Mouse (Mus musculus): ENCODE measurements at regions not wholly inside any gene's neighbourhood (a gene's known extent, or its start where the extent isn't known, plus 50 kb on each side); places are given as distances from the start of the nearest gene placed in this dataset.

DNA sequence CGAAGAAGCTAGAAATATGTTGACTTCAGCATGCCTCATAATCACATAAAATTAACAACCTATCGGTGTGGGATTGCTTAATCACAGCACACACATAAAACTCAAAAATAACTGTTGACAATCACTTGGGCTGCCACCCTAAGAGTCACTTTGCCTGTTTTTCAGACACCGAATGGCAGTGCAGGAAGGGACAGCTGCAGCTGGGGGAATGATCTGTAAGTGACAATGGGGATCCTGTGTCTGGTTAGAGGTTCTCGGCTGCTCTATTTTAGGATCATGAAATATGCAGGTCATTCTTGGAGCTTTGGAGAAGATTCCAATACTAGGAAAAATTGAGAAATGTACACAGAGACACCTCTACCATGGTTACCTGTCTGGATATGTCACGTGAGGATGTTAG, 54.4 kb upstream of the Tcf12 start:
- ATAC-seq (ENCODE audit: low FRiP score, low read depth) (no peak), DNase-seq (ENCODE audit: low spot score) (no peak)
- no peak for TF ChIP-seq POLR2A (IDR thresholded peaks at IDR 0.05; ENCODE audit: borderline replicate concordance, extremely low read depth, insufficient read depth, insufficient read length)
- Histone ChIP-seq H3K27ac (replicated peaks; ENCODE audit: low read depth, low read length) (no peak overlapping the region), H3K4me2 (replicated peaks; ENCODE audit: low read depth, low read length, severe bottlenecking) (no peak overlapping the region), H3K9me3 (ENCODE audit: control insufficient read depth, low read length) (no peaks in the 10 kb centered on the region), H3K36me3 (ENCODE audit: control insufficient read depth, insufficient read depth, low read length) (no peaks in the 10 kb centered on the region), H3K9ac (ENCODE audit: low read depth, low read length, severe bottlenecking) (no peak overlapping the region), H3K4me3 (replicated peaks; ENCODE audit: low read length) (no peak overlapping the region), H3K27me3 (ENCODE audit: control insufficient read depth, insufficient read depth, low read length) (no peaks in the 10 kb centered on the region), H3K4me1 (ENCODE audit: control insufficient read depth, insufficient read depth, low read length) (peaks cover 9% of the 10 kb centered on the region; the same call in 1 of the 2 replicates)
- 79% methylated on average over 5 of the region's 5 CpGs for WGBS

- H3K27me3 ChIP-seq (ENCODE audit: control insufficient read depth, insufficient read depth, low read length), result no peaks in the 10 kb centered on the region
- H3K4me2 ChIP-seq (replicated peaks; ENCODE audit: low read depth, low read length, severe bottlenecking), result no peak overlapping the region
- no peak overlapping the region for H3K27ac ChIP-seq (replicated peaks; ENCODE audit: low read depth, low read length)
- H3K4me3 ChIP-seq (replicated peaks; ENCODE audit: low read length), result no peak overlapping the region
- no peak for TF ChIP-seq POLR2A (IDR thresholded peaks at IDR 0.05; ENCODE audit: borderline replicate concordance, extremely low read depth, insufficient read depth, insufficient read length)
- H3K9me3 ChIP-seq (ENCODE audit: control insufficient read depth, low read length), result no peaks in the 10 kb centered on the region
- H3K4me1 ChIP-seq (ENCODE audit: control insufficient read depth, insufficient read depth, low read length), result peaks cover 9% of the 10 kb centered on the region; the same call in 1 of the 2 replicates
- DNase-seq (ENCODE audit: low spot score) (no peak), ATAC-seq (ENCODE audit: low FRiP score, low read depth) (no peak)
- H3K9ac ChIP-seq (ENCODE audit: low read depth, low read length, severe bottlenecking), result no peak overlapping the region
- WGBS, result 83% methylated on average over 5 of the region's 5 CpGs
- no peaks in the 10 kb centered on the region for H3K36me3 ChIP-seq (ENCODE audit: control insufficient read depth, insufficient read depth, low read length)
Measured at GRCm38 (mm10) chr9:72166611-72167010, 54.9 kb upstream of the Tcf12 start.

- peak overlapping the region; percentile 33; the same call in 1 of the 2 replicates for H3K4me3 ChIP-seq (replicated peaks; ENCODE audit: low read length)
- H3K27me3 ChIP-seq (ENCODE audit: control insufficient read depth, insufficient read depth, low read length), result no peaks in the 10 kb centered on the region
- H3K9ac ChIP-seq (ENCODE audit: low read depth, low read length, severe bottlenecking), result no peak overlapping the region
- H3K36me3 ChIP-seq (ENCODE audit: control insufficient read depth, insufficient read depth, low read length), result no peaks in the 10 kb centered on the region
- H3K27ac ChIP-seq (replicated peaks; ENCODE audit: low read depth, low read length), result peak overlapping the region; percentile 26; the same call in 1 of the 2 replicates
- H3K4me1 ChIP-seq (ENCODE audit: control insufficient read depth, insufficient read depth, low read length), result peaks cover 9% of the 10 kb centered on the region; the same call in 1 of the 2 replicates
- H3K4me2 ChIP-seq (replicated peaks; ENCODE audit: low read depth, low read length, severe bottlenecking), result peak overlapping the region; percentile 56
- H3K9me3 ChIP-seq (ENCODE audit: control insufficient read depth, low read length), result no peaks in the 10 kb centered on the region
- DNase-seq (ENCODE audit: low spot score) (no peak), ATAC-seq (ENCODE audit: low FRiP score, low read depth) (no peak)
- WGBS, result 41% methylated on average over 5 of the region's 5 CpGs
- TF ChIP-seq POLR2A (IDR thresholded peaks at IDR 0.05; ENCODE audit: borderline replicate concordance, extremely low read depth, insufficient read depth, insufficient read length), result no peak
Measured at GRCm38 (mm10) chr9:72169231-72169630, 57.6 kb upstream of the Tcf12 start.

DNA sequence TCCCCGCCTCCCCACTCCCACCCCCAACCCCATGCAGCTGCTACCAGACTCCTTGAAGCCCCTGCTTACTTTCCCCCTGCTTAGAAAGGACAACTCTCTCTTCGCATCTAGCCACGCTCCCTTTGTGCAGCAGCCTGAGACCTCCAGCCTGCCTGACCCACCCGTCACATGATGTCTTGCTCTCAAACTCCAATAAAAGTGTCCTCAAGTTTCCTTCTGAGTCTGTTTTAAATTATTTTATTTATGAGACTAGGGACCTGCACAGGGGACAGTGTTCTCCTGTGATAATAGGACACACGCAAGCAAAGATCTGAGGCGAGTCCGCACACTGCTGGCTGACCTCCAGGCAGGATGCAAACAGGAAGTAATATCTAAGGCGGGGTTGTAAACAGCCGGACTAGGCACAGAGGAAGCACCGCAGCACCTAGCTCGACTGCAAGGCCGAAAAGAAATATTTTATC, 58.1 kb upstream of the Tcf12 start:
- Histone ChIP-seq H3K36me3 (ENCODE audit: control insufficient read depth, insufficient read depth, low read length) (no peaks in the 10 kb centered on the region), H3K9ac (ENCODE audit: low read depth, low read length, severe bottlenecking) (peak overlapping the region; percentile 44), H3K9me3 (ENCODE audit: control insufficient read depth, low read length) (no peaks in the 10 kb centered on the region), H3K27ac (replicated peaks; ENCODE audit: low read depth, low read length) (peak overlapping the region; percentile 26; the same call in 1 of the 2 replicates), H3K27me3 (ENCODE audit: control insufficient read depth, insufficient read depth, low read length) (no peaks in the 10 kb centered on the region), H3K4me3 (replicated peaks; ENCODE audit: low read length) (peak overlapping the region; percentile 33), H3K4me1 (ENCODE audit: control insufficient read depth, insufficient read depth, low read length) (peaks cover 9% of the 10 kb centered on the region; the same call in 1 of the 2 replicates), H3K4me2 (replicated peaks; ENCODE audit: low read depth, low read length, severe bottlenecking) (peak overlapping the region; percentile 56)
- DNase-seq (ENCODE audit: low spot score) (no peak), ATAC-seq (ENCODE audit: low FRiP score, low read depth) (peak; percentile 73; the same call in 1 of the 2 replicates)
- WGBS, result 3% methylated on average over 12 of the region's 12 CpGs
- no peak for TF ChIP-seq POLR2A (IDR thresholded peaks at IDR 0.05; ENCODE audit: borderline replicate concordance, extremely low read depth, insufficient read depth, insufficient read length)

DNA sequence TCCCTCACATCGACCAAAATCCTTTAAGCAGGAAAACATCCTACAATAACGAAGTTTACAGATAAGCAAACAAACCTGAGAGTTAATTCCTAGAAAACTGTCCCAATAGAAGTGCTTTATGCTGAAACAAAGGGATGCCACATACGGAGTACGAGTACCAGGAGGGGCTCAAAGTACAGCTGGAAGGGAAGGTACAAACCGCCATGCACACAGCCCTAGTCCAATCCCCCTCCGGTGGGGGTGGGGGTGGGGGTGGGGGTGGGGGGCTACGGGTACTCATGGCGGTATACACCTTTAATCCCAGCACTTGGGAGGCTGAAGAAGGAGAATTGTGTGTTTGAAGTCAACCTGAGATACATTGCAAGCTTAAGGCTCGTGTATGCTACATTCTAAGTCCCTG, 58.6 kb upstream of the Tcf12 start:
- 3% methylated on average over 9 of the region's 9 CpGs for WGBS
- ATAC-seq (ENCODE audit: low FRiP score, low read depth), result no peak; the same call in 1 of the 2 replicates

More for the DNA sequence above, 58.6 kb upstream of the Tcf12 start:
- Histone ChIP-seq H3K4me3 (replicated peaks; ENCODE audit: low read length) (peak overlapping the region; percentile 33), H3K27ac (replicated peaks; ENCODE audit: low read depth, low read length) (no peak overlapping the region; the same call in 1 of the 2 replicates), H3K4me1 (ENCODE audit: control insufficient read depth, insufficient read depth, low read length) (peaks cover 9% of the 10 kb centered on the region; the same call in 1 of the 2 replicates), H3K9ac (ENCODE audit: low read depth, low read length, severe bottlenecking) (peak overlapping the region; percentile 44), H3K9me3 (ENCODE audit: control insufficient read depth, low read length) (no peaks in the 10 kb centered on the region), H3K36me3 (ENCODE audit: control insufficient read depth, insufficient read depth, low read length) (no peaks in the 10 kb centered on the region), H3K27me3 (ENCODE audit: control insufficient read depth, insufficient read depth, low read length) (no peaks in the 10 kb centered on the region), H3K4me2 (replicated peaks; ENCODE audit: low read depth, low read length, severe bottlenecking) (peak overlapping the region; percentile 56)
- DNase-seq (ENCODE audit: low spot score), result no peak
- no peak for TF ChIP-seq POLR2A (IDR thresholded peaks at IDR 0.05; ENCODE audit: borderline replicate concordance, extremely low read depth, insufficient read depth, insufficient read length)
